Mouse (Mus musculus): ENCODE results near the gene Col25a1. TPM values are rescaled to one million over a fixed set of nuclear protein-coding genes. Genes with fewer than 3 reads are reported as not detected.

Gene Col25a1
- total and polyA plus RNA-seq, 2 experiments from 2014 or later, result 10.6 to 28.0 TPM

DNA sequence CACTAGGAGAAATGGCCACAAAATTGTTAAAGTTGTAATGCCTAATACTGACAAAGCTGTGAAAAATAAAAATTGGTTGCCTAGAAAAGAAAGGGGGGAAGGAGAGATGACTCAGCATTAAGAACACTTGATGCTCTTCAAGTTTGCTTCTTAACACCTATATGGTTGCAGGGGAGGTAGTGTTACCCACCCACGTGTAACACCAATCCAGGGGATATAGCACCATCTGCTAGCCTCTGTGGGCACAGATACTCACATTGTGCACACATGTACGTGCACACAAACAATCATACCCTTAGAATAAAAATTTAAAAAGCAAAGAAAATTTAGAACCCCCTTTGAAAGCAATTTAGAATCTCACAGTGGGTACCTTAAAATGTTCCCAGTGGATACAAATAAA is 377.0 kb downstream of the Col25a1 start:
- Histone ChIP-seq H3K27me3 (ENCODE audit: insufficient read depth, low read length) (no peaks in the 10 kb centered on the region), H3K4me1 (ENCODE audit: insufficient read depth, low read length) (no peaks in the 10 kb centered on the region), H3K9ac (replicated peaks; ENCODE audit: low read length, poor library complexity, severe bottlenecking) (no peak overlapping the region), H3K36me3 (ENCODE audit: insufficient read depth, low read length) (no peaks in the 10 kb centered on the region), H3K4me3 (ENCODE audit: low read depth, low read length) (no peak overlapping the region), H3K9me3 (ENCODE audit: low read length) (no peaks in the 10 kb centered on the region), H3K4me2 (ENCODE audit: low read depth, low read length, poor library complexity, severe bottlenecking) (no peak overlapping the region), H3K27ac (ENCODE audit: low read depth, low read length) (no peak overlapping the region)
- WGBS, result 94% methylated on average over 2 of the region's 2 CpGs
- DNase-seq (ENCODE audit: low spot score) (no peak), ATAC-seq (ENCODE audit: low FRiP score) (no peak)
- no peak for TF ChIP-seq CTCF (IDR thresholded peaks at IDR 0.05)

- Histone ChIP-seq H3K9me3 (ENCODE audit: low read length) (no peaks in the 10 kb centered on the region), H3K36me3 (ENCODE audit: insufficient read depth, low read length) (no peaks in the 10 kb centered on the region), H3K4me3 (ENCODE audit: low read depth, low read length) (no peak overlapping the region), H3K4me2 (ENCODE audit: low read depth, low read length, poor library complexity, severe bottlenecking) (no peak overlapping the region), H3K27ac (ENCODE audit: low read depth, low read length) (peak overlapping the region; percentile 26; the same call in 1 of the 2 replicates), H3K9ac (replicated peaks; ENCODE audit: low read length, poor library complexity, severe bottlenecking) (no peak overlapping the region), H3K4me1 (ENCODE audit: insufficient read depth, low read length) (0 out of 2 replicates have a peak, but pooled peaks cover 7% of the 10 kb centered on the region), H3K27me3 (ENCODE audit: insufficient read depth, low read length) (no peaks in the 10 kb centered on the region)
- ATAC-seq (ENCODE audit: low FRiP score), result peak; percentile 80
- TF ChIP-seq CTCF (IDR thresholded peaks at IDR 0.05), result no peak
- WGBS, result 11% methylated on average over 9 of the region's 9 CpGs
- no peak for DNase-seq (ENCODE audit: low spot score)
These were observed 387.2 kb downstream of the Col25a1 start for GRCm38 (mm10) chr3:130518457-130518879.

DNA sequence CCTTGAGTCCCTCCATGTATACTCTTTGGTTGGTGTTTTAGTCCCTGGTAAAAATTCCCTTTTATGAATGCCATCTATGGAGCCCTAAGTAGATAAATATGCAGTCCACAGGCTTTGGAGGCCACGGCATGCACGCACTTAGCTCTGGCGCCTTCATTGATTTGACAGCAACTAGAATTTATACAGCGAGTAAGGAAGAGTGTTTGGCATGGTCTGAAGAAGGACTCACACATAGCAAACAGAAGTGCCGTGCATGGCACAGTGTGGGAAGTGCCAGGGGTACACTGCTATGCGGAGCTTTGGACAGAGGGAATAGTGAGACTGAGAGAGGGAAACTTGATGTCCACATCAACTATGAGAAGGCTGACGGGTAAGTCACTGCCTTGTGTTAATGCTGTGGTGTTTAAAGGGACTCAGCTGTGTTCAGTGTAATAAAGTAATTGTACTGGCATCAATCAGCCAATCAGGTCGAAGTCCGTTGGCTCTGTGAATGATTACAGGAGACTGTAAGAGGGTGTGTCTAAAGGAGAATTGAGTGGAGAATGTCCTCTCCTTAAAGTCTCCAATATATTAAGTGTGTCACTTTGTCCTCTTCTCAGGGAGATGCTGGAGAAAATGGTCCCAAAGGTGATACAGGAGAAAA is 390.7 kb downstream of the Col25a1 start:
- 90% methylated on average over 9 of the region's 9 CpGs for WGBS

DNA sequence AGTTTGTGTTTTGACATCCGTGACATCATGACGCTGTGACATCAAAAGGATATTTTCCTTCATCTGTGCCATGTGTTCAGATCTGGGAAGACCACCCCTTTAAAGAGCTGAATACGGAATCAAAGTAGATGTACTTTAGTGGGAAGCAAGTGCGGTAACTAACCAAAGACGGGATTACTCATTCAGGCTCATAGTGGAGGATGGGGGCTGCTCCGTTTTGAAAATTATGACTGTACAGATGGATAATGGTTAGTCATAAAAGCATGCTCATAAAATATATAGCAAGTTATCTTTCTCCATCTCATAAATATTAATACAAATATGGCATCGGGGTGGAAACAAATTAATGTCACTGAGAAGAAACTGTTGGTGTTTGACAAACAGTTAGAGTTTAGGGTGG is 391.7 kb downstream of the Col25a1 start:
- no peak overlapping the region for H3K4me2 ChIP-seq (ENCODE audit: low read depth, low read length, poor library complexity, severe bottlenecking)
- H3K9ac ChIP-seq (replicated peaks; ENCODE audit: low read length, poor library complexity, severe bottlenecking), result no peak overlapping the region
- no peak overlapping the region for H3K27ac ChIP-seq (ENCODE audit: low read depth, low read length)
- no peaks in the 10 kb centered on the region for H3K9me3 ChIP-seq (ENCODE audit: low read length)
- no peak for TF ChIP-seq CTCF (IDR thresholded peaks at IDR 0.05)
- no peak overlapping the region for H3K4me3 ChIP-seq (ENCODE audit: low read depth, low read length)
- WGBS, result 78% methylated on average over 7 of the region's 7 CpGs
- H3K27me3 ChIP-seq (ENCODE audit: insufficient read depth, low read length), result no peaks in the 10 kb centered on the region
- no peaks in the 10 kb centered on the region for H3K36me3 ChIP-seq (ENCODE audit: insufficient read depth, low read length)
- H3K4me1 ChIP-seq (ENCODE audit: insufficient read depth, low read length), result 0 out of 2 replicates have a peak, but pooled peaks cover 7% of the 10 kb centered on the region
- no peak for DNase-seq (ENCODE audit: low spot score)
- ATAC-seq (ENCODE audit: low FRiP score), result no peak

More for the DNA sequence above, 390.7 kb downstream of the Col25a1 start:
- ATAC-seq (ENCODE audit: low FRiP score), result no peak
- Histone ChIP-seq H3K4me2 (ENCODE audit: low read depth, low read length, poor library complexity, severe bottlenecking) (no peak overlapping the region), H3K27me3 (ENCODE audit: insufficient read depth, low read length) (no peaks in the 10 kb centered on the region), H3K4me3 (ENCODE audit: low read depth, low read length) (no peak overlapping the region), H3K9me3 (ENCODE audit: low read length) (no peaks in the 10 kb centered on the region), H3K36me3 (ENCODE audit: insufficient read depth, low read length) (no peaks in the 10 kb centered on the region), H3K4me1 (ENCODE audit: insufficient read depth, low read length) (0 out of 2 replicates have a peak, but pooled peaks cover 7% of the 10 kb centered on the region), H3K27ac (ENCODE audit: low read depth, low read length) (no peak overlapping the region), H3K9ac (replicated peaks; ENCODE audit: low read length, poor library complexity, severe bottlenecking) (no peak overlapping the region)
- no peak for DNase-seq (ENCODE audit: low spot score)
- TF ChIP-seq CTCF (IDR thresholded peaks at IDR 0.05), result no peak

DNA sequence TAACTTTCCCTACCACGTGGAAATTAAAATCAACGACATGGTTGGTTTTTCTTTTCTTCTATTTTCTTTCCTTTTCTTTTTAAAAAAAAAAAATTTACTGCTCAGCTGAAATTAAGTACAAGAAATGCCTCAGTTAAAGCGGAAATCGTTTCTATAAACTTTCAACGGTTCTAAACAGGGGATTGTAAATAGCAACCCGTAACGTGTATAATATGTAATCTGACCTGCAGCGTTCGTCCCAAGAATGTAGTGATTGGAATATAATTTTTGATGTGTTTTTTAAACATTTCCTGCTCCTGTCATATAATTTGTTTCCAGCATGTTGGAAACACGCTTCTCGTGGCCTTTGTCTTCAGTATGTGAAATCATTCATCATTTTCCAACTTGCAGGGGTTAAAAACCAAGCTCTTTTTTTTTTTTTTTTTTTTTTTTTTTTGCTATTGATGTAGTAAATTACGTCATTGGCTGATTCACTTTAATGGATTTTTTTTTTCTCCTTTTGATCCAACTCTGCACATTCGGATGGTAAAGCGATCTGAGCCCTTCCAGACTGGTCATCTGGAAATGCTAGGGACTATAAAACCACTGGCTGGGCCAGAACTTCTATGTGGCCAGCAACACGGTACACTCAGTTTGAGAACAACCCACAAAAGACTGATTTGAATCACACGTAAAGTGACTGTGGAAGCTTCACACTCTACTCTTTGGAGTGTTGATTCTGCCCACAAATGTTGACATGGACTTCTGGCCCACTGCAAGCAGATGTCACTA is 393.3 kb downstream of the Col25a1 start:
- Histone ChIP-seq H3K4me1 (ENCODE audit: insufficient read depth, low read length) (no peaks in the 10 kb centered on the region), H3K27ac (ENCODE audit: low read depth, low read length) (no peak overlapping the region), H3K27me3 (ENCODE audit: insufficient read depth, low read length) (no peaks in the 10 kb centered on the region), H3K36me3 (ENCODE audit: insufficient read depth, low read length) (no peaks in the 10 kb centered on the region), H3K9me3 (ENCODE audit: low read length) (no peaks in the 10 kb centered on the region), H3K4me3 (ENCODE audit: low read depth, low read length) (no peak overlapping the region), H3K9ac (replicated peaks; ENCODE audit: low read length, poor library complexity, severe bottlenecking) (no peak overlapping the region), H3K4me2 (ENCODE audit: low read depth, low read length, poor library complexity, severe bottlenecking) (no peak overlapping the region)
- ATAC-seq (ENCODE audit: low FRiP score), result no peak
- 81% methylated on average over 16 of the region's 16 CpGs for WGBS
- no peak for TF ChIP-seq CTCF (IDR thresholded peaks at IDR 0.05)
- DNase-seq (ENCODE audit: low spot score), result no peak

DNA sequence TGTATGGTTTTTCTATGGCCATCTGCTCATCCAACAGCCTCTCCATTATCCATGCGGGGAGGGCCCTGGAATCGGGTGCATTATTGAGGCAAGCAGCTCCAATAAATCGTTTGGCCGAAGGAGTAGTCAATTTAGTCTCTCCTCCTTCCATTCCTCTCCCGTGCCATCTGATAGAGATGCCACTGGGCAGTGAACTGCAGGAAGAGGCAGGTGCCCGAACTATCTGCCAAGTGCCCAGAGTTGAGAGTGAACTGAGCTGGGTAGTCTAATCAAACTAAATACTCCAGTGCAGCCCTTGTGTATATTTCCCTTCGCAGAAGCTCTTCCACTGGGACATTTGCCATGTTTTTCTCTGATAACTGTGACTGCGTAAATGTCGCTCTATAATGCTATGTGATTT is 403.7 kb downstream of the Col25a1 start:
- H3K4me2 ChIP-seq (ENCODE audit: low read depth, low read length, poor library complexity, severe bottlenecking), result no peak overlapping the region
- ATAC-seq (ENCODE audit: low FRiP score) (no peak), DNase-seq (ENCODE audit: low spot score) (no peak)
- H3K9ac ChIP-seq (replicated peaks; ENCODE audit: low read length, poor library complexity, severe bottlenecking), result no peak overlapping the region
- H3K27me3 ChIP-seq (ENCODE audit: insufficient read depth, low read length), result no peaks in the 10 kb centered on the region
- no peak overlapping the region for H3K27ac ChIP-seq (ENCODE audit: low read depth, low read length)
- no peaks in the 10 kb centered on the region for H3K9me3 ChIP-seq (ENCODE audit: low read length)
- H3K4me3 ChIP-seq (ENCODE audit: low read depth, low read length), result no peak overlapping the region
- no peaks in the 10 kb centered on the region for H3K4me1 ChIP-seq (ENCODE audit: insufficient read depth, low read length)
- no peak for TF ChIP-seq CTCF (IDR thresholded peaks at IDR 0.05)
- H3K36me3 ChIP-seq (ENCODE audit: insufficient read depth, low read length), result no peaks in the 10 kb centered on the region
- WGBS, result 91% methylated on average over 9 of the region's 9 CpGs
